Mouse (Mus musculus): ENCODE measurements at regions not wholly inside any gene's neighbourhood (a gene's known extent, or its start where the extent isn't known, plus 50 kb on each side); places are given as distances from the start of the nearest gene placed in this dataset.

DNA sequence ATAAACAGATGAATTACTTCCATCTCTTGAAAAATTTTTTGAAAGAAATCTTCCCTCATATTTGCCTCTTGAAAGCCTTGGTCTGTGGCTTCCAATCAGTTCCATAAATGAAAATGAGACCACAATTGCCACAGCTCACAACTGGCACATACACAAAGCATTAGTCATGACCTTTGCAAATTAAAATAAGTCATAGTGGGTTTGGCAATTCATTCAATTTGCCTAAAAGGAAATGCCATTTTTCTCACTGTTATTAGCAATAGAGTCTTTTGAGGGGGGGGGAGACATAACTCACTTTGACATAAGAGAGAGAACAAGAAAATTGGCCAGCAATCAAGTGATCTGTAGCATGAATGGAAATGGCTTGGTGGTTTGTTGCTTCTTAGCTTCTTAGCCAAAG, 98.8 kb downstream of the Arl4a start:
- TF ChIP-seq CTCF (IDR thresholded peaks at IDR 0.05; ENCODE audit: borderline replicate concordance, control insufficient read depth, extremely low read depth, insufficient read depth, low read length, poor library complexity) (no peak), POLR2A (IDR thresholded peaks at IDR 0.05; ENCODE audit: control insufficient read depth, extremely low read depth, insufficient read depth, low read length, poor library complexity) (no peak)

Data from thymus, adult 2 months (tissue).